Mouse (Mus musculus) MEL (cell line): ENCODE data around the gene Ssr2.

ENCODE experiments used
- CTCF ChIP-seq, 3 experiments: IDR thresholded peaks in 2 of 3; conservative IDR thresholded peaks in 1 of 3; 2 replicates each; pipeline ENCODE4 v1.5.1; 2011 to 2012; ENCODE audit warnings: low read length in 3 of 3, low read depth in 2 of 3, mild to moderate bottlenecking in 2 of 3, improper control_type of control experiment in 1 of 3, inconsistent platforms in 1 of 3, mixed read lengths in 1 of 3, moderate library complexity in 1 of 3; ENCODE audit not compliant: control insufficient read depth in 1 of 3, insufficient read depth in 1 of 3, poor library complexity in 1 of 3, severe bottlenecking in 1 of 3
- EP300 ChIP-seq, 2 experiments: IDR thresholded peaks; 2 replicates each; pipeline ENCODE4 v1.6.1; 2011; ENCODE audit warnings: improper control_type of control experiment in 2 of 2, low read length in 2 of 2, low read depth in 1 of 2, mild to moderate bottlenecking in 1 of 2
- ETS1 ChIP-seq: IDR thresholded peaks from 2 replicates; pipeline ENCODE4 v1.6.1; 2012; ENCODE audit warnings: low read depth, mild to moderate bottlenecking, inconsistent platforms, low read length, improper control_type of control experiment, moderate library complexity
- GATA1 ChIP-seq: IDR thresholded peaks from 2 replicates; pipeline ENCODE4 v1.6.1; 2011; ENCODE audit warnings: low read depth, low read length, improper control_type of control experiment
- NRF1 ChIP-seq: IDR thresholded peaks from 2 replicates; pipeline ENCODE4 v1.6.1; 2014; ENCODE audit warnings: low read depth, mild to moderate bottlenecking, inconsistent platforms, low read length, improper control_type of control experiment, moderate library complexity; ENCODE audit not compliant: poor library complexity, insufficient read depth, severe bottlenecking
- POLR2A ChIP-seq, 2 experiments: IDR thresholded peaks; 2 replicates each; pipeline ENCODE4 v1.6.1; 2011 to 2012; ENCODE audit warnings: low read length in 2 of 2, mild to moderate bottlenecking in 2 of 2, control low read depth in 1 of 2, improper control_type of control experiment in 1 of 2, low read depth in 1 of 2, moderate library complexity in 1 of 2; ENCODE audit not compliant: control insufficient read depth in 1 of 2, insufficient read depth in 1 of 2, poor library complexity in 1 of 2
- POLR2AphosphoS5 ChIP-seq: IDR thresholded peaks from 2 replicates; pipeline ENCODE4 v1.6.1; 2012; ENCODE audit warnings: low read depth, borderline replicate concordance, mild to moderate bottlenecking, inconsistent platforms, low read length, moderate library complexity, mixed read lengths
- SMC3 ChIP-seq: IDR thresholded peaks from 2 replicates; pipeline ENCODE4 v1.6.1; 2011; ENCODE audit warnings: low read depth, low read length, improper control_type of control experiment

DNA sequence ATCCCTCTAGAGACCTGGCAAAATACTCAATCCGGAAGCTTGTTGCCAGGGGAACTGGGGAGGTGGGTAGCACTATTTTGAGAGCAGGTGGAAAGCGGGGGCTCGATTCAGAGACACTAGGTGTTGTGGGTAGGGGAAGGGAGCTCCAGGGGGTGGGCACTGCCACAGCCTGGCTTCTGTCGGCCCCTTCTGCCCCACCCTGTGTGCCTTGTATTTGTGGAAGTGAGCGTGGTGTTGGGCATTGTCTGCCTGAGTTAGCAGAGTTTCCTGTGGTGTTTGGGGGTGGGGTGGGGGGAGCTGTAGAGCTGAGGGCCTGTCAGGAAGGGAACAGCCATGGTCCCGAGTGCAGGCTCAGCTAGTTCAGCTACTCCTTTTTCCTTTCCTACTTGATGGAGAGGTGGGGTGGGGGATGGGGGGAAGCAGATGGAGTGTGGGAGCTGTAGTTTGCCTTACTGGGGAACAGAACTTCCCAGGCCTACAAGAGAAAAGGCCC lies 55.2 kb downstream of the Ssr2 start:
- no peak for TF ChIP-seq EP300 (IDR thresholded peaks at IDR 0.05; ENCODE audit: low read depth in 1 of 2, low read length in 2 of 2)
- no peak; a peak in 1 of 4 replicates for TF ChIP-seq POLR2A (IDR thresholded peaks at IDR 0.05; ENCODE audit: control insufficient read depth in 1 of 2, insufficient read depth in 1 of 2, low read depth in 1 of 2, low read length in 2 of 2, poor library complexity in 1 of 2)
- TF ChIP-seq SMC3, result no peak
- no peak for TF ChIP-seq ETS1
- no peak for TF ChIP-seq GATA1
- no peak for TF ChIP-seq POLR2AphosphoS5
- TF ChIP-seq NRF1, result no peak
- no peak for TF ChIP-seq CTCF (IDR thresholded peaks at IDR 0.05 in 2 of 3, conservative IDR thresholded peaks at IDR 0.05 in 1 of 3; ENCODE audit: control insufficient read depth in 1 of 3, insufficient read depth in 1 of 3, low read depth in 2 of 3, low read length in 3 of 3, poor library complexity in 1 of 3, severe bottlenecking in 1 of 3)
